Mouse (Mus musculus) CH12.LX (cell line): ENCODE results near the gene Tradd. TPM values are rescaled to one million over a fixed set of nuclear protein-coding genes. Genes with fewer than 3 reads are reported as not detected.

Experiments used
- DNase-seq: peaks from one replicate; pipeline ENCODE4 v3.0.0-alpha.2; 2013; ENCODE audit errors: extremely low read depth
- H3K27ac ChIP-seq: 2 replicates; pipeline ENCODE4 v1.5.1; 2012; ENCODE audit warnings: low read depth, mild to moderate bottlenecking, control low read depth, moderate library complexity; ENCODE audit not compliant: insufficient read depth
- H3K27me3 ChIP-seq: replicated peaks from 2 replicates; pipeline ENCODE3; 2012; ENCODE audit warnings: inconsistent platforms
- H3K36me3 ChIP-seq, 2 experiments: replicated peaks in 1 of 2; 2 replicates each; pipeline versions ENCODE3 to v1.6.1; 2012; ENCODE audit warnings: inconsistent platforms in 1 of 2, low read length in 1 of 2, mild to moderate bottlenecking in 1 of 2, mixed read lengths in 1 of 2, moderate library complexity in 1 of 2; ENCODE audit not compliant: control insufficient read depth in 1 of 2, insufficient read depth in 1 of 2
- H3K4me1 ChIP-seq, 2 experiments: 2 replicates each; pipeline ENCODE4 v1.6.1; 2012; ENCODE audit warnings: inconsistent platforms in 1 of 2, moderate library complexity in 1 of 2; ENCODE audit not compliant: insufficient read depth in 2 of 2, control insufficient read depth in 1 of 2
- H3K4me2 ChIP-seq: 2 replicates; pipeline ENCODE4 v1.6.1; 2012; ENCODE audit warnings: low read depth, mild to moderate bottlenecking, control low read depth; ENCODE audit not compliant: poor library complexity, insufficient read depth, severe bottlenecking
- H3K4me3 ChIP-seq, 3 experiments: fragments of 150-350 bp in 1 of 3; sonication (generic) in 1 of 3; replicated peaks in 1 of 3; 2 replicates each; pipeline versions ENCODE3 to v1.5.1; 2011 to 2012; ENCODE audit warnings: low read depth in 2 of 3, low read length in 2 of 3, mild to moderate bottlenecking in 2 of 3, moderate library complexity in 2 of 3, control low read depth in 1 of 3, improper control_type of control experiment in 1 of 3, inconsistent platforms in 1 of 3, mixed read lengths in 1 of 3; ENCODE audit not compliant: poor library complexity in 1 of 3
- H3K79me2 ChIP-seq: replicated peaks from 2 replicates; pipeline ENCODE4 v1.6.1; 2012; ENCODE audit warnings: mild to moderate bottlenecking, moderate library complexity; ENCODE audit not compliant: control insufficient read depth, poor library complexity, insufficient read depth, severe bottlenecking; ENCODE audit errors: extremely low read depth
- H3K9ac ChIP-seq: 2 replicates; pipeline ENCODE4 v1.6.1; 2012; ENCODE audit warnings: low read depth, mild to moderate bottlenecking, control low read depth, moderate library complexity; ENCODE audit not compliant: insufficient read depth
- H3K9me3 ChIP-seq: replicated peaks from 2 replicates; pipeline ENCODE3; 2012; ENCODE audit warnings: low read length, inconsistent platforms, mixed read lengths
- CTCF ChIP-seq, 2 experiments: IDR thresholded peaks in 1 of 2; conservative IDR thresholded peaks in 1 of 2; 2 replicates each; pipeline ENCODE4 v1.5.1; 2011 to 2012; ENCODE audit warnings: low read depth in 2 of 2, low read length in 2 of 2, improper control_type of control experiment in 1 of 2, inconsistent platforms in 1 of 2, mild to moderate bottlenecking in 1 of 2, moderate library complexity in 1 of 2
- ELF1 ChIP-seq: IDR thresholded peaks from 2 replicates; pipeline ENCODE4 v1.6.1; 2014; ENCODE audit warnings: low read depth, mild to moderate bottlenecking, inconsistent platforms, low read length, improper control_type of control experiment
- ETS1 ChIP-seq: conservative IDR thresholded peaks from 2 replicates; pipeline ENCODE4 v1.6.1; 2012; ENCODE audit warnings: low read depth, mild to moderate bottlenecking, inconsistent platforms, low read length, improper control_type of control experiment, moderate library complexity
- GABPA ChIP-seq: IDR thresholded peaks from 2 replicates; pipeline ENCODE4 v1.6.1; 2012; ENCODE audit warnings: low read depth, low read length, improper control_type of control experiment, inconsistent platforms; ENCODE audit not compliant: insufficient replicate concordance
- HCFC1 ChIP-seq: IDR thresholded peaks from 2 replicates; pipeline ENCODE4 v1.6.1; 2012; ENCODE audit warnings: low read depth, mild to moderate bottlenecking, inconsistent platforms, low read length, improper control_type of control experiment
- IRF4 ChIP-seq: IDR thresholded peaks from 2 replicates; pipeline ENCODE4 v1.6.1; 2014; ENCODE audit warnings: low read depth, mild to moderate bottlenecking, inconsistent platforms, low read length, improper control_type of control experiment
- JUN ChIP-seq: IDR thresholded peaks from 2 replicates; pipeline ENCODE4 v1.6.1; 2011; ENCODE audit warnings: low read depth, mild to moderate bottlenecking, low read length, improper control_type of control experiment, moderate library complexity; ENCODE audit not compliant: insufficient read depth
- MAFK ChIP-seq: IDR thresholded peaks from 2 replicates; pipeline ENCODE4 v1.6.1; 2011; ENCODE audit warnings: low read length, improper control_type of control experiment; ENCODE audit not compliant: insufficient replicate concordance
- MEF2A ChIP-seq: IDR thresholded peaks from 2 replicates; pipeline ENCODE4 v1.6.1; 2014; ENCODE audit warnings: low read depth, mild to moderate bottlenecking, inconsistent platforms, low read length, improper control_type of control experiment, borderline replicate concordance
- MXI1 ChIP-seq: IDR thresholded peaks from 2 replicates; pipeline ENCODE4 v1.6.1; 2011; ENCODE audit warnings: mild to moderate bottlenecking, low read depth, low read length, improper control_type of control experiment
- NELFE ChIP-seq: IDR thresholded peaks from 2 replicates; pipeline ENCODE4 v1.6.1; 2011; ENCODE audit warnings: low read depth, low read length, improper control_type of control experiment
- NRF1 ChIP-seq: IDR thresholded peaks from 2 replicates; pipeline ENCODE4 v1.6.1; 2014; ENCODE audit warnings: low read depth, mild to moderate bottlenecking, inconsistent platforms, low read length, improper control_type of control experiment, moderate library complexity
- POLR2A ChIP-seq: IDR thresholded peaks from 2 replicates; pipeline ENCODE4 v1.6.1; 2011; ENCODE audit warnings: low read depth, mild to moderate bottlenecking, improper control_type of control experiment, low read length
- POLR2AphosphoS2 ChIP-seq: IDR thresholded peaks from 2 replicates; pipeline ENCODE4 v1.6.1; 2011; ENCODE audit warnings: low read depth, low read length, improper control_type of control experiment
- RAD21 ChIP-seq: IDR thresholded peaks from 2 replicates; pipeline ENCODE4 v1.6.1; 2011; ENCODE audit warnings: low read depth, mild to moderate bottlenecking, low read length, improper control_type of control experiment, moderate library complexity
- RCOR1 ChIP-seq: conservative IDR thresholded peaks from 2 replicates; pipeline ENCODE4 v1.6.1; 2012; ENCODE audit warnings: low read depth, mild to moderate bottlenecking, inconsistent platforms, low read length, improper control_type of control experiment
- TBP ChIP-seq: conservative IDR thresholded peaks from 2 replicates; pipeline ENCODE4 v1.6.1; 2011; ENCODE audit warnings: low read depth, low read length, improper control_type of control experiment
- UBTF ChIP-seq: IDR thresholded peaks from 2 replicates; pipeline ENCODE4 v1.6.1; 2012; ENCODE audit warnings: low read depth, mild to moderate bottlenecking, inconsistent platforms, low read length, improper control_type of control experiment, moderate library complexity
- USF2 ChIP-seq: conservative IDR thresholded peaks from 2 replicates; pipeline ENCODE4 v1.6.1; 2011; ENCODE audit warnings: low read depth, low read length, improper control_type of control experiment
- ZKSCAN1 ChIP-seq: IDR thresholded peaks from 2 replicates; pipeline ENCODE4 v1.6.1; 2012; ENCODE audit warnings: low read depth, inconsistent platforms, low read length, improper control_type of control experiment, borderline replicate concordance
- dilution Hi-C: fragments of 300-500 bp; cut with MboI; formaldehyde crosslinking; loops from 2 replicates; pipeline ENCODE4 v1.14.3; 2020; ENCODE audit warnings: low sequenced_read_pairs; ENCODE audit not compliant: extremely low pct_unique_long_range_greater_than_20kb, extremely low pct_ligation_motif_present
- in situ Hi-C: fragments of 300-500 bp; cut with MboI; formaldehyde crosslinking; loops from 3 replicates; pipeline ENCODE4 v1.14.3; 2019; ENCODE audit warnings: low sequenced_read_pairs, low pct_ligation_motif_present, low pct_unique_long_range_greater_than_20kb, mixed read lengths
- polyA plus RNA-seq: library from polyadenylated mRNA; unstranded; fragments of >175 nt; gene quantifications from 2 replicates; pipeline ENCODE4 v1.2.1, GENCODE M21; 2012; ENCODE audit warnings: low read depth; ENCODE audit not compliant: insufficient read length
- total RNA-seq, 2 experiments: library from RNA; depleted of rRNA; stranded (reverse); fragments of 300-350 nt in 1 of 2; fragments of >200 nt in 1 of 2; gene quantifications; 2 replicates each; pipeline ENCODE4 v1.2.3; 2012 to 2014

Gene Tradd
- total and polyA plus RNA-seq, 3 experiments = 18.6 to 30.8 (median 20.4) TPM

GRCm38 (mm10) chr8:105270101-105270915 is 5.9 kb upstream of the Tradd start:
- no peaks in the 10 kb centered on the region for H3K79me2 ChIP-seq
- in situ Hi-C loops (no loop called here), dilution Hi-C loops (no loop called here)
- H3K36me3 ChIP-seq = peaks cover 22 to 37% of the 10 kb centered on the region in 2 experiments
- H3K27ac ChIP-seq = no peak overlapping the region
- H3K27me3 ChIP-seq = no peaks in the 10 kb centered on the region
- peaks cover 19% of the 10 kb centered on the region for H3K9me3 ChIP-seq
- H3K4me2 ChIP-seq = no peak overlapping the region
- H3K9ac ChIP-seq = no peak overlapping the region
- no peak for TF ChIP-seq RAD21
- TF ChIP-seq MEF2A = no peak
- TF ChIP-seq UBTF = no peak
- no peak for TF ChIP-seq HCFC1
- TF ChIP-seq TBP = no peak
- no peak for TF ChIP-seq RCOR1
- TF ChIP-seq ZKSCAN1 = no peak
- no peak for TF ChIP-seq CTCF (conservative IDR thresholded peaks at IDR 0.05 in 1 of 2, IDR thresholded peaks at IDR 0.05 in 1 of 2; ENCODE audit: low read depth in 2 of 2, low read length in 2 of 2)
- TF ChIP-seq NRF1 = no peak
- no peak for TF ChIP-seq IRF4
- TF ChIP-seq MXI1 = no peak
- TF ChIP-seq POLR2A = no peak
- TF ChIP-seq ETS1 = no peak
- no peak for TF ChIP-seq JUN
- TF ChIP-seq GABPA = no peak
- TF ChIP-seq USF2 = no peak
- no peak for TF ChIP-seq MAFK
- no peak for TF ChIP-seq NELFE
- no peak for DNase-seq
- no peak overlapping the region for H3K4me3 ChIP-seq
- peaks cover 0 to 16% of the 10 kb centered on the region in 2 experiments; a peak in 2 of 4 replicates for H3K4me1 ChIP-seq

GRCm38 (mm10) chr8:105269461-105269947 is 5.1 kb upstream of the Tradd start, which contains the start of gene Hsf4:
Gene Hsf4 (plus strand): TSS chr8:105269801.
- H3K36me3 ChIP-seq = peaks cover 22 to 37% of the 10 kb centered on the region in 2 experiments
- in situ Hi-C loops = no loop called here
- DNase-seq = no peak
- no peak within 1 kb of the TSS for H3K9ac ChIP-seq
- TF ChIP-seq HCFC1 = no peak
- no peak for TF ChIP-seq ETS1
- no peak for TF ChIP-seq POLR2AphosphoS2
- TF ChIP-seq ELF1 = no peak
- TF ChIP-seq, all 38 proteins: peak for 0
- H3K79me2 ChIP-seq = no peaks in the 10 kb centered on the region
- H3K27ac ChIP-seq = no peak within 1 kb of the TSS
- no peak within 1 kb of the TSS for H3K4me2 ChIP-seq
- H3K27me3 ChIP-seq = no peaks in the 10 kb centered on the region
- no peak within 1 kb of the TSS for H3K4me3 ChIP-seq
- H3K9me3 ChIP-seq = peaks cover 19% of the 10 kb centered on the region
- peaks cover 0 to 16% of the 10 kb centered on the region in 2 experiments; a peak in 2 of 4 replicates for H3K4me1 ChIP-seq
- dilution Hi-C loops = no loop called here
